Mouse (Mus musculus) testis, adult 2 months (tissue): ENCODE measurements around the gene Lta. TPM values are rescaled to one million over a fixed set of nuclear protein-coding genes. Genes with fewer than 3 reads are reported as not detected.

Experiments used
- H3K27ac ChIP-seq: fragments of 200-500 bp; 2 replicates; pipeline ENCODE4 v1.5.1; 2012; ENCODE audit warnings: low read depth, low read length; ENCODE audit not compliant: control insufficient read depth, insufficient read depth
- H3K27me3 ChIP-seq: fragments of 200-500 bp; 2 replicates; pipeline ENCODE4 v1.6.1; 2012; ENCODE audit warnings: mild to moderate bottlenecking, low read length, moderate library complexity; ENCODE audit not compliant: control insufficient read depth, insufficient read depth
- H3K36me3 ChIP-seq: fragments of 200-500 bp; 2 replicates; pipeline ENCODE4 v1.6.1; 2012; ENCODE audit warnings: mild to moderate bottlenecking, low read length; ENCODE audit not compliant: control insufficient read depth, insufficient read depth
- H3K4me1 ChIP-seq: fragments of 200-500 bp; 2 replicates; pipeline ENCODE4 v1.6.1; 2012; ENCODE audit warnings: low read length; ENCODE audit not compliant: control insufficient read depth, insufficient read depth
- H3K4me3 ChIP-seq: fragments of 200-500 bp; 2 replicates; pipeline ENCODE4 v1.5.1; 2012; ENCODE audit warnings: low read depth, mild to moderate bottlenecking, low read length, moderate library complexity, mixed read lengths; ENCODE audit not compliant: control insufficient read depth
- CTCF ChIP-seq: fragments of 200-500 bp; IDR thresholded peaks from 2 replicates; pipeline ENCODE4 v1.5.1; 2012; ENCODE audit warnings: low read depth, mild to moderate bottlenecking, inconsistent platforms, low read length, moderate library complexity; ENCODE audit not compliant: control insufficient read depth, insufficient read depth, insufficient replicate concordance
- POLR2A ChIP-seq: fragments of 200-500 bp; IDR thresholded peaks from 2 replicates; pipeline ENCODE4 v1.6.1; 2012; ENCODE audit warnings: low read depth, mild to moderate bottlenecking, inconsistent platforms, low read length, moderate library complexity; ENCODE audit not compliant: control insufficient read depth
- polyA plus RNA-seq: library from polyadenylated mRNA; depleted of rRNA; stranded (reverse); fragments of >200 nt; gene quantifications from 2 replicates; pipeline ENCODE4 v1.2.3, GENCODE M21; 2012

The Lta gene
- polyA plus RNA-seq, 1 experiment = 0.07 TPM

- TF ChIP-seq CTCF (no peak), POLR2A (no peak)
- H3K4me1 ChIP-seq = peaks cover 16% of the 10 kb centered on the region
- peak overlapping the region; percentile 80 for H3K27ac ChIP-seq
- no peak overlapping the region for H3K4me3 ChIP-seq
- no peaks in the 10 kb centered on the region; the same call in 1 of the 2 replicates for H3K36me3 ChIP-seq
- no peaks in the 10 kb centered on the region for H3K27me3 ChIP-seq
Measured at GRCm38 (mm10) chr17:35226561-35227046, 21.5 kb upstream of the Lta start.

- Histone ChIP-seq H3K4me1 (peaks cover 18% of the 10 kb centered on the region), H3K27ac (peak overlapping the region; percentile 64), H3K4me3 (no peak overlapping the region), H3K27me3 (no peaks in the 10 kb centered on the region), H3K36me3 (no peaks in the 10 kb centered on the region)
- TF ChIP-seq CTCF (no peak), POLR2A (no peak)
Measured at GRCm38 (mm10) chr17:35225456-35225855, 20.3 kb upstream of the Lta start.

- no peak overlapping the region for H3K27ac ChIP-seq
- peaks cover 20% of the 10 kb centered on the region for H3K4me1 ChIP-seq
- TF ChIP-seq CTCF (no peak), POLR2A (no peak)
- H3K27me3 ChIP-seq = no peaks in the 10 kb centered on the region
- no peaks in the 10 kb centered on the region for H3K36me3 ChIP-seq
- H3K4me3 ChIP-seq = no peak overlapping the region
Measured at GRCm38 (mm10) chr17:35224641-35225040, 19.5 kb upstream of the Lta start.

- no peaks in the 10 kb centered on the region for H3K36me3 ChIP-seq
- TF ChIP-seq CTCF (no peak), POLR2A (no peak)
- H3K27ac ChIP-seq = no peak overlapping the region; the same call in 1 of the 2 replicates
- peaks cover 19% of the 10 kb centered on the region for H3K4me1 ChIP-seq
- H3K4me3 ChIP-seq = no peak overlapping the region
- H3K27me3 ChIP-seq = no peaks in the 10 kb centered on the region
Measured at GRCm38 (mm10) chr17:35222299-35222698, 17.1 kb upstream of the Lta start.

GRCm38 (mm10) chr17:35220156-35220952 is 15.2 kb upstream of the Lta start, which contains the start of gene Gm16181:
TSS of gene Gm16181 (plus strand) at chr17:35220834.
- H3K27ac ChIP-seq = no peak within 1 kb of the TSS
- H3K4me3 ChIP-seq = peak within 1 kb of the TSS; percentile 44
- no peaks in the 10 kb centered on the region for H3K36me3 ChIP-seq
- H3K27me3 ChIP-seq = no peaks in the 10 kb centered on the region
- peaks cover 10% of the 10 kb centered on the region for H3K4me1 ChIP-seq
- TF ChIP-seq CTCF = no peak
- TF ChIP-seq POLR2A = no peak

- H3K27ac ChIP-seq = no peak overlapping the region
- H3K4me1 ChIP-seq = peaks cover 10% of the 10 kb centered on the region
- H3K27me3 ChIP-seq = no peaks in the 10 kb centered on the region
- TF ChIP-seq CTCF = no peak
- no peak for TF ChIP-seq POLR2A
- H3K36me3 ChIP-seq = no peaks in the 10 kb centered on the region
- no peak overlapping the region for H3K4me3 ChIP-seq
Measured at GRCm38 (mm10) chr17:35219601-35220041, 14.5 kb upstream of the Lta start.

- H3K27me3 ChIP-seq = no peaks in the 10 kb centered on the region
- TF ChIP-seq CTCF = no peak
- TF ChIP-seq POLR2A = no peak
- H3K36me3 ChIP-seq = no peaks in the 10 kb centered on the region
- H3K4me1 ChIP-seq = peaks cover 10% of the 10 kb centered on the region
- no peak overlapping the region for H3K27ac ChIP-seq
- H3K4me3 ChIP-seq = no peak overlapping the region
Measured at GRCm38 (mm10) chr17:35218516-35219193, 13.5 kb upstream of the Lta start.

GRCm38 (mm10) chr17:35213071-35213470 is 7.9 kb upstream of the Lta start:
- Histone ChIP-seq H3K27me3 (no peaks in the 10 kb centered on the region), H3K4me1 (no peaks in the 10 kb centered on the region), H3K4me3 (no peak overlapping the region), H3K27ac (no peak overlapping the region), H3K36me3 (no peaks in the 10 kb centered on the region)
- TF ChIP-seq CTCF (no peak), POLR2A (no peak)
